Mouse (Mus musculus): Measurements from ENCODE around the gene Slc45a2. TPM values are rescaled to one million over a fixed set of nuclear protein-coding genes. Genes with fewer than 3 reads are reported as not detected.

The Slc45a2 gene
- polyA plus RNA-seq, 1 experiment from 2014 or later: 0.23 TPM

DNA sequence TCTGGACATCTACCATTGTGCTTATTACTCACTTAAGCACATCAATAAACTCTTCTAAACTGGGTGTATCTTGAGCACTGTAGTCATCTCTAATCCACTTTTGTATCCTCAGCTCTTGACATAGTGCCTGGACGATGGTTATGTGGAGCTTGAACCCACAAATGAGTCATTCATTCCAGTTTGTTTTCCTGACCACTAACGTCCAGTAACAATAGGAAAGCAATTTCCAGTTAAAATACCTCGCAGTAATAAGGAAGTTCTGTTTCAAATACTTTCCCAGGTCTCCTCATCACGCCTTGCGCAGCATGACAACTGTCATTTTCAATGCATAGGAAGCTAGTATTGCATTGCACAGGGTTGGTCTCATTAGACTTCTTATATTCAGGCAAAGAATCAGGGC, 42.3 kb downstream of the Slc45a2 start:
- no peak overlapping the region for H3K9ac ChIP-seq
- no peak overlapping the region for H3K4me3 ChIP-seq (replicated peaks; ENCODE audit: low read length)
- no peaks in the 10 kb centered on the region for H3K36me3 ChIP-seq (replicated peaks; ENCODE audit: control insufficient read depth, insufficient read depth)
- no peak overlapping the region for H3K27ac ChIP-seq
- H3K27me3 ChIP-seq (ENCODE audit: control insufficient read depth, insufficient read depth, low read length): peaks cover 5% of the 10 kb centered on the region
- no peaks in the 10 kb centered on the region for H3K4me1 ChIP-seq (replicated peaks; ENCODE audit: control insufficient read depth, insufficient read depth, low read length)
- DNase-seq (ENCODE audit: low spot score): no peak
- no peak overlapping the region for H3K4me2 ChIP-seq (replicated peaks)
- WGBS: 88% methylated on average over 5 of the region's 5 CpGs
- no peaks in the 10 kb centered on the region for H3K9me3 ChIP-seq (ENCODE audit: control insufficient read depth, low read length)
- no peak for ATAC-seq (ENCODE audit: low FRiP score)

DNA sequence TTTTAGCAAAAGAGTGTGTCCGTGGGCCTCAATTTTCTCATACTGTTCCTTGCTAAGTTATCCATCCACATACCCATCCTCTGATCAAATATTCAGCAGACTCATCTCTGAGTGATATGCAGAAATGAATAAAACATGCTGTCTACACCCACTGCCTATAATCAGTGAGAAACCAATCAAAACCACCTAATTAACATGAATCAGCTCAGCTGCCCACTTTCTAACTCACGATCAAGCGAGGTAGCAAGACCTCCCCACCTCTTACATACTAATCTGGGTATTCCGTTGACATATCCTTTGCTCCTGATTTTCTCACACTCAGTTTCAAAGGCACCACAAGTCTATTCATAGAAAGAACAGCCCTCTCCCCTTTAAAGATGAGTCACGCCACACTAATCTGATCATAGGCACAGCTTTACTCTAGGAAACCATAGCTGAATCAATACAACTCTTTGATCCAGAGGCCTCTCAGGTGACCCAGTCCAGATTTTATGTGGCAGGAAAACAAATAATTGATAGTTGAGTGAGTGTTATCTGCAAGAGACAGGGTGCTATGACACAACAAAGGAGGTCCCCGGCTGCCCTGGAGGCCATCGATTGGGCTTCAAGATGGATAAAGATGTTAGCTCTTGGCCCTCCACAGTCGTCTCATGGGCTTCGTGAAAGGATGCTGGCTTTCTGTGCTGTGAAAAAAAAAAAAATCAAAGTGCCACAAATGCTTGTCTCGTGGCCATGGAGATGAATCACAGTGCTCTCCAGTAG, 53.3 kb downstream of the Slc45a2 start:
- no peak overlapping the region for H3K9ac ChIP-seq
- H3K36me3 ChIP-seq (replicated peaks; ENCODE audit: control insufficient read depth, insufficient read depth): no peaks in the 10 kb centered on the region
- H3K4me2 ChIP-seq (replicated peaks): no peak overlapping the region
- no peak overlapping the region for H3K27ac ChIP-seq
- no peaks in the 10 kb centered on the region for H3K9me3 ChIP-seq (ENCODE audit: control insufficient read depth, low read length)
- no peaks in the 10 kb centered on the region for H3K4me1 ChIP-seq (replicated peaks; ENCODE audit: control insufficient read depth, insufficient read depth, low read length)
- H3K4me3 ChIP-seq (replicated peaks; ENCODE audit: low read length): no peak overlapping the region
- no peak for DNase-seq (ENCODE audit: low spot score)
- no peaks in the 10 kb centered on the region for H3K27me3 ChIP-seq (ENCODE audit: control insufficient read depth, insufficient read depth, low read length)
- ATAC-seq (ENCODE audit: low FRiP score): peak; percentile 17; the same call in 1 of the 2 replicates
- WGBS: 37% methylated on average over 10 of the region's 10 CpGs

DNA sequence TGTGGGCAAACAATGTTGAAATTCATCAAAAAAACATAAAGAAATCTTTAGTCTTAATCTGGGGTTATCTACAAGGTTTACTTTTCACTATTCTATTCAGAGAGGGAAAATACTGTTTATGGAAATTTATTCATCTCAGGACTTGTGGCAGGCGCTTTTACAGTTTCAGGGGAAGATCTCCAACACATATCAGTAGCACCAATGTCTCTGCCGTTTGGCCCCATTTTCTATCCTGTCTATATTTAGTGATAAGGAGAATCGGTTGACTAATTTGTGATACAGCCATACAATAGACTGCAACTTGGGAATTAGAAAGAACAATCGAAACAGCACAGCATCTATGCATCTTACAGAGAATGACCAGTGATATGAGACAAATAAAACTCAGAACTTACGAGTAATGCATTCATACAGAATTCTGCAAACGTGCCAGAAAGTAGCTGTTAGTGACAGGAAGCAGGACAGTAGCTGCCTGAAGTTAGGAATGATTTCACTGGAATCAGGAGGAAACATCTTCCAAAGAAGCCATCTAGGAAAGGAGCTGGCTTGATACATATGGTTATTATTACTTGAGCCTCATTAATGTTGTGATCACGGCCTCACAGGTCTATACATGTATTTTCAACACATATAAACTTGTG, 54.0 kb downstream of the Slc45a2 start:
- H3K27ac ChIP-seq: no peak overlapping the region
- H3K9ac ChIP-seq: no peak overlapping the region
- no peak for DNase-seq (ENCODE audit: low spot score)
- no peak overlapping the region for H3K4me2 ChIP-seq (replicated peaks)
- ATAC-seq (ENCODE audit: low FRiP score): no peak
- H3K4me3 ChIP-seq (replicated peaks; ENCODE audit: low read length): no peak overlapping the region
- no peaks in the 10 kb centered on the region for H3K4me1 ChIP-seq (replicated peaks; ENCODE audit: control insufficient read depth, insufficient read depth, low read length)
- 62% methylated on average over 7 of the region's 7 CpGs for WGBS
- H3K9me3 ChIP-seq (ENCODE audit: control insufficient read depth, low read length): no peaks in the 10 kb centered on the region
- H3K36me3 ChIP-seq (replicated peaks; ENCODE audit: control insufficient read depth, insufficient read depth): no peaks in the 10 kb centered on the region
- H3K27me3 ChIP-seq (ENCODE audit: control insufficient read depth, insufficient read depth, low read length): no peaks in the 10 kb centered on the region

DNA sequence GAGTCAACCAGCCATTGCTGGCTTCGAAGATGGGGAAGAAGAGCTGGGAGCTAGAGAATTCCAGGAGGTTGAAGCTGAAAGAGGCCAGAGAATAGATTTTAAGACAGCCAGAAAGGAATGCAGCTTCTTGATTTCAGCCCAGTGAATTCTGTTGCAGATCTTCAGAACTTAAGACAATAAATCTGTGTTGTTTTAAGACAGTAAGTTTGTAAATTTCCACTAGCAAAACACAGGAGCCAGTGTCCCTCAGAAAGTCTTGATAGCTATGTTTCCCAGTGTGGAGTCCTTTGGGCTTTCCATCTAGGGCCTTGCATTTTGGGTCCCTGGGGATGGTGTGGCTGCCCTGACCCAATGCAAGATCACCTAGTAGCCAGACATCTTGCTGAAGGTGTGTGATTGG, 62.4 kb downstream of the Slc45a2 start:
- Histone ChIP-seq H3K27me3 (ENCODE audit: control insufficient read depth, insufficient read depth, low read length) (no peaks in the 10 kb centered on the region), H3K4me2 (replicated peaks) (no peak overlapping the region), H3K4me3 (replicated peaks; ENCODE audit: low read length) (no peak overlapping the region), H3K9ac (no peak overlapping the region), H3K36me3 (replicated peaks; ENCODE audit: control insufficient read depth, insufficient read depth) (no peaks in the 10 kb centered on the region), H3K9me3 (ENCODE audit: control insufficient read depth, low read length) (no peaks in the 10 kb centered on the region), H3K27ac (no peak overlapping the region), H3K4me1 (replicated peaks; ENCODE audit: control insufficient read depth, insufficient read depth, low read length) (peaks cover 22% of the 10 kb centered on the region)
- ATAC-seq (ENCODE audit: low FRiP score): no peak
- 95% methylated on average over 1 of the region's 1 CpGs for WGBS
- no peak for DNase-seq (ENCODE audit: low spot score)

DNA sequence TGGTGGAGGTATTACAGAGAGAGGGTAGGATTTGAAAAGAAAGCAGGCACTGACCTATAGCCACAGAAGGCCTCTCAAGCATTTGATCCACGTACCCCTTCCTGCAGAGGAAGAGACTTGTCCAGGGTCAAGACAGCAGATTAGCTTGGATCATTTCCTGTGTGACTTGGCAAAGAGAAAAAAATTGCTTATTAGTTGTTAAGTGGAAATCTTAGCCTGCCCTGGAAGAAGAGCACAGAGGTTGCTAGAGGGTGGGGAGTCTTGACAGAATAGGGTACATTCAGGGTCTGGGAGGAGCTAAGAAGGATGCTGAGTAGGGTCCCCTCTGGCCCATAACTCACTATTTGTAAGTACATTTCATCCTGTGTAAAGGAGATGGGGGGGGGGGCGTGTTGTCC, 63.6 kb downstream of the Slc45a2 start:
- Histone ChIP-seq H3K9me3 (ENCODE audit: control insufficient read depth, low read length) (no peaks in the 10 kb centered on the region), H3K4me1 (replicated peaks; ENCODE audit: control insufficient read depth, insufficient read depth, low read length) (peaks cover 22% of the 10 kb centered on the region), H3K9ac (no peak overlapping the region), H3K27me3 (ENCODE audit: control insufficient read depth, insufficient read depth, low read length) (no peaks in the 10 kb centered on the region), H3K4me2 (replicated peaks) (peak overlapping the region; percentile 55), H3K27ac (no peak overlapping the region), H3K36me3 (replicated peaks; ENCODE audit: control insufficient read depth, insufficient read depth) (no peaks in the 10 kb centered on the region), H3K4me3 (replicated peaks; ENCODE audit: low read length) (no peak overlapping the region)
- DNase-seq (ENCODE audit: low spot score) (no peak), ATAC-seq (ENCODE audit: low FRiP score) (no peak; the same call in 1 of the 2 replicates)
- 15% methylated on average over 2 of the region's 2 CpGs for WGBS

DNA sequence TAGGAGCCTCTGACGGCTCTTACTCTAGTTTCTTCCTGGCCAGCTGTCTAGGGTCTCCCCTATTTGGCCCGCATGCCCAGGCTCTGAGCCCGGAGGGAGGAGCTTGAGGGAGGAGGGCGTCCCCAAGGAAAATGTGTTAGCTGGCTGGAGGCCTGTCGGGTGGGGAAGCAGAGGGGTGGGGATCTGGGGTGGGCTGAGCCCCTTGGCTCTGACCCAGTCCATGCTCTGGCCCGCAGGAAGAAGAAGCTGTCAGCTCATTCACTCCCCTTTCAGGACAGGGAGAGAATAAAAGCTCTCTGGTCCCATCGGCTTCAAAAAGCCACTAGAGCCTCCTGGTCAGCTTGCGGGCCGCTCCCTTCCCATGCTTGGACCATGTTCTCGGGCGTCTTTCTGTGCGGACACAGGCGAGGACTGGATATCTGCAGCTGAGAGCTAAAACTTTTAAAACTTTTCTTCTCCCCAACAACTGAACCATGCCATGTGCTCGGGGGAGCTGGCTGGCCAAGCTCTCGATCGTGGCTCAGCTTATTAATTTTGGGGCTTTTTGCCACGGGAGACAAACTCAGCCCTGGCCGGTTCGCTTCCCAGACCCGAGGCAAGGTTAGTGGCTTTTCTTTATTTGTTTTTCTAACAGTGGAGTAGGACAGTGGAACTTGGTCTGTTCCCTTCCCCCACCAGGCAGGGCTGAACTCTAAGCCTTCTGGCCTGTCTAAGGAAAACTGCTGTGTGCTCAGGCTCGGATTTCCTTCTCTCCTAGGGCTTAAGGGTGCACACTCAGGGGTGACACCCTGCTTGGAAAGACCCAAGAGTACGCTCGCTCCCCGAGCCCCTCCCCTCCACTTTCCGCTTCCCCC, 64.3 kb downstream of the Slc45a2 start, which contains the start of gene Adamts12:
Gene Adamts12 (plus strand): TSS at position 233 of the 854 bp plus-strand sequence.
- H3K4me2 ChIP-seq (replicated peaks): peak within 1 kb of the TSS; percentile 55
- peaks cover 22% of the 10 kb centered on the region for H3K4me1 ChIP-seq (replicated peaks; ENCODE audit: control insufficient read depth, insufficient read depth, low read length)
- WGBS: 1% methylated on average over 25 of the region's 25 CpGs
- no peaks in the 10 kb centered on the region for H3K27me3 ChIP-seq (ENCODE audit: control insufficient read depth, insufficient read depth, low read length)
- H3K9me3 ChIP-seq (ENCODE audit: control insufficient read depth, low read length): no peaks in the 10 kb centered on the region
- peak within 1 kb of the TSS; percentile 48; the same call in 1 of the 2 replicates for H3K9ac ChIP-seq
- H3K4me3 ChIP-seq (replicated peaks; ENCODE audit: low read length): peak within 1 kb of the TSS; percentile 27
- peak within 1 kb of the TSS; percentile 77 for H3K27ac ChIP-seq
- DNase-seq (ENCODE audit: low spot score): peak; percentile 60
- no peaks in the 10 kb centered on the region for H3K36me3 ChIP-seq (replicated peaks; ENCODE audit: control insufficient read depth, insufficient read depth)
- ATAC-seq (ENCODE audit: low FRiP score): peak; percentile 85

DNA sequence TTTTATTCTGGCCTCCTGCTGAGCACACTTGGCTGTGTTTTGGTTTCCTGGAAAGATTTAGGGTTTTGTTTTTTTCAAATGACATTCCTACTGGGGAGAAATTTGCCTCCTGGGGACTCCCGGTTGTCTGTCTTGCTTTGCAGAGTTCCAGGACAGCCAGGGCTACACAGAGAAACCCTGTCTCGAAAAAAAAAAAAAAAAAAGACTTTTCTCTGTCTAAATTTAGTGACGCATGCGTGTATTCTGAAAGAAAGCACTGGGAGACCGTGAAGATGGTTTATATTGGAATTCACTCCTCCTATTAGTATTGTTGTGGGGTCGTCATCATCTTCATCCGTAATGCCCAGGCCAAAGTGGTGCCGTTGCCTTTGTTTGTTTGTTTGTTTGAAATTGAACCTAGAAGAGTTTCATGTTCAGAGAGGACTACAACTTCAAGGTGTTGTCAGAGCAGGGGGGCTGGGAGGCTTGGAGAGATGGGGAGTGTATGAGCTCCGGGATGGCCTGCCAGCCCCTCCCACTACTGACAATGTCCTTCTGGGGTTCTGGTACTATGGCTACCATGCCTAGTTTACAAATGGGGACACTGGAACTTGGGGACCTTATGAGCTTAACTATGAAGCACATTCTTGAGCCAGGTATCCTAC, 65.1 kb downstream of the Slc45a2 start:
- Histone ChIP-seq H3K9ac (peak overlapping the region; percentile 48; the same call in 1 of the 2 replicates), H3K4me1 (replicated peaks; ENCODE audit: control insufficient read depth, insufficient read depth, low read length) (peaks cover 22% of the 10 kb centered on the region), H3K4me3 (replicated peaks; ENCODE audit: low read length) (peak overlapping the region; percentile 27), H3K9me3 (ENCODE audit: control insufficient read depth, low read length) (no peaks in the 10 kb centered on the region), H3K36me3 (replicated peaks; ENCODE audit: control insufficient read depth, insufficient read depth) (no peaks in the 10 kb centered on the region), H3K27me3 (ENCODE audit: control insufficient read depth, insufficient read depth, low read length) (no peaks in the 10 kb centered on the region), H3K4me2 (replicated peaks) (peak overlapping the region; percentile 55), H3K27ac (peak overlapping the region; percentile 77)
- WGBS: 7% methylated on average over 9 of the region's 9 CpGs
- 0 out of 2 replicates have a peak, but pooled peaks have one; percentile 28 for ATAC-seq (ENCODE audit: low FRiP score)
- no peak for DNase-seq (ENCODE audit: low spot score)

DNA sequence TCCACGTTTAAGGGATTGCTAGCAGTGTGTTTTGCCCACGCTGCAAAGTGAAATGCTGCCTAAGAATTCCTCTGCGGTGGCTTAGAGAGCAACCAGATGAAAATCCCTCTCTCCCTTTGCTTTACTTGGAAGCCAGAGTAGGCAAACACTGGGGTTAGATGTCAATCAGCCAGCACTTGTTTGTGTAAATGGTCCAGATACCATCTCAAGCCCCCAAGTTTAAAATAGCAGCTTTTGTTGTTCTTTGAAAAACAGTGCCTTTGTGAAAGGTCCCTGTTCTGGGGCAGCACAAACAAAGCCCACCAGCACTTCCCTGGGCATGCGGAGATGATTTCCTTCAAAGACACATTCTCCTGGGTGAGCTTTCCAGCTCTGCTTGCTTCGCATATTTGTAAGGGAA, 65.8 kb downstream of the Slc45a2 start:
- Histone ChIP-seq H3K4me3 (replicated peaks; ENCODE audit: low read length) (peak overlapping the region; percentile 27), H3K27me3 (ENCODE audit: control insufficient read depth, insufficient read depth, low read length) (no peaks in the 10 kb centered on the region), H3K4me1 (replicated peaks; ENCODE audit: control insufficient read depth, insufficient read depth, low read length) (peaks cover 22% of the 10 kb centered on the region), H3K36me3 (replicated peaks; ENCODE audit: control insufficient read depth, insufficient read depth) (no peaks in the 10 kb centered on the region), H3K4me2 (replicated peaks) (peak overlapping the region; percentile 55), H3K9ac (peak overlapping the region; percentile 48; the same call in 1 of the 2 replicates), H3K27ac (peak overlapping the region; percentile 77; the same call in 1 of the 2 replicates), H3K9me3 (ENCODE audit: control insufficient read depth, low read length) (no peaks in the 10 kb centered on the region)
- ATAC-seq (ENCODE audit: low FRiP score): no peak
- 8% methylated on average over 5 of the region's 5 CpGs for WGBS
- peak; percentile 30 for DNase-seq (ENCODE audit: low spot score)
